Mouse (Mus musculus) layer of hippocampus, adult 9-10 months (tissue): ENCODE results near the gene Upf3b.

Experiments
- DNase-seq: peaks from one replicate; pipeline ENCODE4 v3.0.0; 2022; ENCODE audit warnings: low spot score

Gene Upf3b

DNA sequence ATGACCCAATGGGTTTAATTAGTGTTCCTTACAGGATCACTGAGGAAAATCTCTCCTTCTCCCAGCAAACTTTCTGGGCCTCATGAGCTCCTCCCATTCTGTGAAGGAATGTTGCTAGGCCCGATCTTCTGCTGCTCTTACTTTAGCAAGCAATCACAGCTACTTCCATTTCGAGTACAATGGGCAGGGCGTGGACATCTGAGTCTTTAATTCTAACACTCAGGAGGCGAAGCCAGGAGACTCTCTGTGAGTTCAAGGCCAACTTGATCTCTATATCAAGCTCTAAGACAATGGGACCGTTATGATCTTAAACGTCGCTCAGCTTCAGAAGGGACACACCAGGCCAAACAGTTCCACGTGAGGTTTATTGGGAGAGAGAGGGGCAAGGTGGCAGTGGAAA, 33.5 kb downstream of the Upf3b start:
- no peak for DNase-seq

DNA sequence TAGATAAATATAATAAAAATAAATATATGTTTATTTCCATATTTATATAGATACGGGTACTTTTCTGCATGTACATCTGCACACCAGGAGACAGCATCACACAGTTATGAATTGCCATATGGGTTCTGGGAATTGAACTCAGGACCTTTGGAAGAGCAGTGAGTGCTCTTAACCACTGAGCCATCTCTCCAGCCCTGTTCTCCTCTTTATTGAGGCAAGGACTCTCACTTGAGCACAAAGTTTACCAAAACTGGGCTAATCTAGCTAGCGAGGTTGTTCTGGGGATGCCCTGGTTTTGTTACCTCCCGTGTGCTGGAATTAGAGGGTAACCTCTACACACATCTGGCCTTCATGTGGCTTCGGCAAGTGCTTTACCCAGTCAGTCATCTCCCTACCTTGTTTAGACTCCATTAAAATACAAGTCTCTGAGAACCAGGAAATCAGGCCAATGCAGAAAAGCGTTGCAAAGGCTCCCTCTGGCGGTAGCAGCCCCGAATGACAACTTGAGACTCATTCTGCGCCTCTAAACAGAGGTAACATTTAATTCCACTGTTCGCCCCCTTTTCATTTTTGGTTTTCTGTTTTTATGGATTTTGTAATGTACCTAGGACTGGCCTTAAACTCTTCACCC, 35.7 kb downstream of the Upf3b start:
- peak; percentile 25 for DNase-seq

DNA sequence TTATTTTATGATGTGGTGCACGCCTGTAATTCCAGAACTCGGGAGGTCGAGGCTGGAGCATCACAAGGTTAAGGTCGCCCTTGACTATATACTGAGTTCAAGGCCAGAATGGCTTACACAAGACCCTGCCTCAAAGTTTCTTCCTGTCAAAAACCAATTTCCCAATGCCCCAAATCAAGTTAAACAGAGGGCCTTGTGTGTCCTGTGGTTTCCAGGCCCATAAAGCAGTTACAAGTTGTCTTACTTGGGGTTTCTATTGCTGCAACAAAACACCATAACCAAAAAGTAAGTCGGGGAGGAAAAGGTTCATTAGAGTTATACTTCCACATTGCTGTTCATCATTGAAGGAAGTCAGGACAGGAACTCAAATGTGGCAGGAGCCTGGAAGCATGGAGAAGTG, 41.4 kb downstream of the Upf3b start:
- DNase-seq, result no peak

DNA sequence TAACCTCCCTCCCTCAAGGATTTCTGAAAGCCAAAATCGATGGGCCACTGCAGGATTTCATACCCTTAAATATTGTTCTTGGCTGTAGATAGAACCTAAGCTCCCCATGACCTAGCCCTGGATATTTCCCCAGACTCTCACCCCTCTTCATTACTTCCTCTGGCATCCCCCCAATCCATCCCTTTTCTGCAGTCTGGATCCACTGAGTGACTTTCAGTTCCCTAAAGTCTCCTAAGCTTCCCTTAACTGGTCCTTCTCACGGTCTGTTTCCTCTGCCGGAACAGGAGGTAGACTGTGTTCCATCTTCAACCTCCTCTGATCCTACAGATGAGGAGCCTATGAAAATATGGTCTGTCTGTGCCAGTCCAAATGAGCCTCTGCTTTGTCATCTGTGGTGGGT, 42.8 kb downstream of the Upf3b start:
- no peak for DNase-seq

DNA sequence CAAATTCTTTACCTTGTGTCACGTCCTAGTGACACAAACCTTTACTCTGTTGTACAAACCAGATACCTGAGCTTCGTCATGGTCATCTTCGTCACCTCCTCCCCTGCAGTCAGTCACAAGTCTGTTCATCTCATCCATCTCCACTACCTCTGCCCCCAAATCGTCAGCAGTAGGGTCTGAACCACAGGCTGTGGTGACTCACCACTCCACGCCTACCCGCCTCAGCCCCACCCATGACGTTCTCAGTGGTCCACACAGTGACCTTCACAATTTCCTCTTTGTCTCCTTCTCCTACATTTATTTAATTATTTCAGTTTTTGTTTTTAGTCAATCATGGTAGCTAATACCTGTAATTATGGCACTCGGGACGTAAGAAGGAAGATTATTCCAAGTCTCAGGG, 46.2 kb downstream of the Upf3b start:
- no peak for DNase-seq

DNA sequence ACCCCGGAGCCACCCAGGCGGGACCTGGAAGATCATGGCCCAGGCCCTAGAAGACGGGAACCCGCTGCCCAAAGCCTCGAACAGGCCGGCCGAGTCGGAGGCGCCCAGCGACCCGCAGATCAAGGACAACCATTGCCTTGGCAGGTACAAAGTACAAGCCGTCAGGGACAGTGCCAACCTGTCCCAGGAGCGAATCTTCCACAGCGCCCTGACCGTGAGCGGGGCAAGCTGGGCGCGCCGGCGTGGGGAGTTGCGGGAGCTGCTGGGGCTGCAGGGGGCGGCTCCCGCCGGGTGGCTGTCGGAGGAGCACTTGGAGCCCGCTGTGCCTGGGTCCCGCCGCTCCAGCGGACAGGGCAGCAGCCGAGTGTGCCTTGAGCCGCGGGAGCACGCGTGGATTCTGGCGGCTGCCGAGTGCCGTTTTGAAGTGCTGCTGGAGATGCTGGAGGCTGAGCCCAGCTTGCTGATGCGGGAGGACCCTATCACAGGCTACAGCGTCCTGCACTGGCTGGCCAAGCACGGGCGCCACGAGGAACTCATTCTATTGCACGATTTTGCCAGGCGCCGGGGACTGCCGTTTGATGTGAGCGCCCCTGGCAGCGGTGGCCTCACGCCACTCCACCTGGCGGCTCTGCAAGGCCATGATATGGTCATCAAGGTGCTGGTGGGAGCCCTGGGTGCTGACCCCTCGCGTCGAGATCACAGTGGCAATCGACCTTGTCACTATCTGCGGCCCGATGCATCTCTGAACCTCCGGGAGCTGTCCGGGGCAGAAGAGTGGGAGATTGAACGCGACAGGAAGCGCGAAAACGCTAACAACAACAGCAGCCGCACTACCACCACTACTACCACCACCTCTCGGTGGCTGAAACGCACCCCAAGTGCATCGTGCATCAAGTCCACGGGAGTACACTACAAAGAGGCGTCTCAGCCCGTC, 61.0 kb downstream of the Upf3b start:
- no peak for DNase-seq

DNA sequence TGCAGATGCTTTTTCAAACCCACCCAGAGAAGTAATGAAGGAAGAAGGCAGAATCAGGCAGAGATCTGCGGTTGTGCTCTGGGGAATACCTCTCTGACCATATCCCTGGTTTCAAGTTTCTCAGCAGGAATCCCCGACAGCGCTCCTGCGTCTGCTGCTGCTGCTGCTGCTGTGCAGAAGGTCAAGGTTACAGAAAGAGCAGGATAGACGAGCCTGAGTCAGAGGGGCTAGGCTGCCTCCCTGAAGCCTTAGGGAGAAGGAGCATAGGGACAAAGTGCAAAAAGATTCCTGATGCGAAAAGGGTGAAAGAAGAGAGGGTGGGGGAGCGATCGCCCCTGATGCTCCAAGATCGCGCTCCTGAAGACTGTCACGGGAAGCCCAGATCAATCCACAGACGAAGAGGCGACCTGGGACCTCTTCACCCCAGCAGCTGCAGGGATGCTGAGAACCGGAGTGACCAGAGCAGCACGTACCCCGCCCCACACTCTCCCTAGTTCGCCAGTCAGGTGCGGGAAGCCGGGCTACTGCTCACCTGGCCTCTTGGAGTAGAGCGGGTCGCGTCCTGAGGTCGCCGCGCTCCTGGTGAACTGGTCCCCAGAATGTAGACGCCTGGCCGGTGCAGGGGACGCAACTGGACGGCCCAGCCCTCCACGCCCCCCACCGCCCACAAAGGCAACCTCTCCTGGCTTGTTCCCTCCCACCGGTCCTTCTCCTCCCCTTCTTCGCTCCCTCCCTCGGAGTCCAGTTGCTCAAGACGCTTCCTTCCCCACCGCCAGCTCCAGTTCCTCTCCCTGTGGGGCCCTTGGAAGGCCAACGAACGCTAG, 61.8 kb downstream of the Upf3b start, which contains the start of gene Sowahd:
Sowahd (plus strand) TSS at position 780 of the 824 bp plus-strand sequence.
- no peak for DNase-seq

DNA sequence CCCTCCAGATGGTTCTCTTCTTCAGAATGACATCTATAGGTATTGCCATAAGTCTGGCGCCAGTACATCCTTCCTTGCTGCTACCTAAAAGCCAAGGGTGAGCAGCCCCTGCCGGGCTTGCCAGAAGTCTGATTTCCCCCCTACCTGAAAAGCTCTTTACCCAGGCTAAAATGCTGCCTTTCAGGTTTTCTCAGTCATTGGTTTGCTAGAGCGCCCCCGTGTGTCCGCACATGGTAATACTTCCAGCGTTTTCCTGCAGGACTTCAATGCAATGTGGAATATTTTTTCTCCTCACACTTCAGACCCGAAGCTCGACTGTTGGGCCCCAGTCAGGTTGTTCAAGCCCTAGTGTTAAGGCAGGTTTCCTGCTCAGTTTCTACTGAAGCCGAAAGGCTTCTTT, 67.4 kb downstream of the Upf3b start:
- DNase-seq, result peak; percentile 31
